Mouse (Mus musculus) common myeloid progenitor, adult 5-6 weeks (primary cell): ENCODE results near the gene Stk26. TPM values are rescaled to one million over a fixed set of nuclear protein-coding genes. Genes with fewer than 3 reads are reported as not detected.

ENCODE experiments used
- ATAC-seq: replicated peaks from 2 replicates; pipeline ENCODE4 v1.8.0; 2016; ENCODE audit warnings: low read depth, mild to moderate bottlenecking, moderate TSS enrichment, inconsistent platforms; ENCODE audit not compliant: poor library complexity, severe bottlenecking
- total RNA-seq: library from RNA; stranded (forward); fragments of 200-1000, 187-1606 nt; gene quantifications from 2 replicates; pipeline ENCODE4 v1.2.3, GENCODE M21; 2017

Gene Stk26
- total RNA-seq, 1 experiment from 2014 or later: 132 TPM

GRCm38 (mm10) chrX:50924629-50925364, 84.0 kb downstream of the Stk26 start:
- ATAC-seq: 0 out of 2 replicates have a peak, but pooled peaks have one; percentile 54

- ATAC-seq: no peak
These were observed 86.2 kb downstream of the Stk26 start for GRCm38 (mm10) chrX:50926893-50927545.

DNA sequence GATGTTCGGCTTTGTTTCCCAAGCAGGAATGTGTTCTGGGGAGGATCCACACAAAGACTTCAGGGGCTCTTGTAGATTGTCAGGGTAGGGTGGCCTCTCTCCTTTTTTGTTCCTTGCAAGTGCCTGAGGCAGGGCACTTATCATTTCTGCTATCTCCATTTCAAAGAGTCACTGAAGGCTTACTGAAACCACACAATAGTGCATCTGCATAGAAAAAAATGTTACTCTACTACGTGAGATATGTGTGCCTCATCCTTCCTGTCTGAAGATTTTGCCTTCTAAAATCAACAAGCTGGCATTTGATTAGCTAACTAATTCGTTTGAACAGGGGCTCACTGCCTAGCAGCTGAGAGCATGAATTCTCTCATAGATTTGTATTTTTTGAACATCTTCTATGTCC, 89.5 kb downstream of the Stk26 start:
- no peak for ATAC-seq

GRCm38 (mm10) chrX:50937117-50937516, 96.3 kb downstream of the Stk26 start:
- no peak for ATAC-seq

DNA sequence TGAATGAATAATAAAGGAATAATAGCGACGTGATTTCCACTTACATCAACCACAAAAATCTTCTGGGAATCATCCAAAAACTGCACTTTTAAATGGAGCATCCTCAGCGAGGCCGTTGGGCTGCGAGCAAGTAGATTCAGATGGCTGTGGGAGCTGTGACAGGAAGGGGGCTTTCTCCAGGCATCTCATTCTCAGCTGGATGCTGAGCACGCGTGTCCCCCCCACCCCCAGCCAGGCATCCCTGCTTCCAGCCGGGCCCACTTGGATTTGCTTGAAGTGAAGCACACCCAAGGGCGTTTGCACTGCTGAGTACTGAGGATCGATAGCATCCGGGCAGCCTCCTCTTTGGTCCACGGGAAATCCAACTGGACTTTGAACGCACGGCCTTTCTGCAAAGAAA, 101.8 kb downstream of the Stk26 start, which contains the start of gene Frmd7:
Gene Frmd7, minus strand, starts transcription at position 101 of the 400 bp plus-strand sequence.
- no peak for ATAC-seq

Other genes starting within 250 kb of the Stk26 start
- not detected in 2 replicates for gene Frmd7, start 101.7 kb downstream of the Stk26 start, total RNA-seq
- gene Rap2c, start 177.0 kb downstream of the Stk26 start, total RNA-seq: 21.1 and 23.0 TPM in 2 replicates